Mouse (Mus musculus): ENCODE data around the gene Krtap17-1. TPM values are rescaled to one million over a fixed set of nuclear protein-coding genes. Genes with fewer than 3 reads are reported as not detected.

Gene Krtap17-1
- polyA plus RNA-seq, 1 experiment from 2014 or later: not detected

Other genes starting within 250 kb of the Krtap17-1 start
- gene Gm11595, start 221.1 kb downstream of the Krtap17-1 start, polyA plus RNA-seq (2014; fragmentation: Nextera tagmentation; extraction: Ambion mirVana): not detected in 2 replicates
- gene Krtap4-8, start 213.3 kb downstream of the Krtap17-1 start, polyA plus RNA-seq (2014; fragmentation: Nextera tagmentation; extraction: Ambion mirVana): not detected in 2 replicates
- gene Krtap4-9, start 208.8 kb downstream of the Krtap17-1 start, polyA plus RNA-seq (2014; fragmentation: Nextera tagmentation; extraction: Ambion mirVana): not detected in 2 replicates
- gene Gm11596, start 200.5 kb downstream of the Krtap17-1 start, polyA plus RNA-seq (2014; fragmentation: Nextera tagmentation; extraction: Ambion mirVana): not detected in 2 replicates
- not detected in 2 replicates for gene Gm11569, start 195.1 kb downstream of the Krtap17-1 start, polyA plus RNA-seq (2014; fragmentation: Nextera tagmentation; extraction: Ambion mirVana)
- not detected in 2 replicates for gene Gm11554, start 189.5 kb downstream of the Krtap17-1 start, polyA plus RNA-seq (2014; fragmentation: Nextera tagmentation; extraction: Ambion mirVana)
- not detected in 2 replicates for gene Krtap4-13, start 184.1 kb downstream of the Krtap17-1 start, polyA plus RNA-seq (2014; fragmentation: Nextera tagmentation; extraction: Ambion mirVana)
- not detected in 2 replicates for gene Gm11564, start 178.3 kb downstream of the Krtap17-1 start, polyA plus RNA-seq (2014; fragmentation: Nextera tagmentation; extraction: Ambion mirVana)
- not detected in 2 replicates for gene 2300003K06Rik, start 155.9 kb downstream of the Krtap17-1 start, polyA plus RNA-seq (2014; fragmentation: Nextera tagmentation; extraction: Ambion mirVana)
- not detected in 2 replicates for gene Krtap4-16, start 142.4 kb downstream of the Krtap17-1 start, polyA plus RNA-seq (2014; fragmentation: Nextera tagmentation; extraction: Ambion mirVana)
- not detected in 2 replicates for gene Gm11568, start 136.1 kb downstream of the Krtap17-1 start, polyA plus RNA-seq (2014; fragmentation: Nextera tagmentation; extraction: Ambion mirVana)
- gene Gm11559, start 129.5 kb downstream of the Krtap17-1 start, polyA plus RNA-seq (2014; fragmentation: Nextera tagmentation; extraction: Ambion mirVana): not detected in 2 replicates
- gene Krtap9-1, start 120.6 kb downstream of the Krtap17-1 start, polyA plus RNA-seq (2014; fragmentation: Nextera tagmentation; extraction: Ambion mirVana): not detected in 2 replicates
- gene Gm11567, start 114.8 kb downstream of the Krtap17-1 start, polyA plus RNA-seq (2014; fragmentation: Nextera tagmentation; extraction: Ambion mirVana): not detected in 2 replicates
- not detected in 2 replicates for gene Krtap31-1, start 86.1 kb downstream of the Krtap17-1 start, polyA plus RNA-seq (2014; fragmentation: Nextera tagmentation; extraction: Ambion mirVana)
- gene Gm11565, start 79.2 kb downstream of the Krtap17-1 start, polyA plus RNA-seq (2014; fragmentation: Nextera tagmentation; extraction: Ambion mirVana): not detected in 2 replicates
- not detected in 2 replicates for gene Krtap31-2, start 57.7 kb downstream of the Krtap17-1 start, polyA plus RNA-seq (2014; fragmentation: Nextera tagmentation; extraction: Ambion mirVana)
- not detected in 2 replicates for gene Krtap9-5, start 45.5 kb downstream of the Krtap17-1 start, polyA plus RNA-seq (2014; fragmentation: Nextera tagmentation; extraction: Ambion mirVana)
- not detected in 2 replicates for gene Krtap29-1, start 14.9 kb downstream of the Krtap17-1 start, polyA plus RNA-seq (2014; fragmentation: Nextera tagmentation; extraction: Ambion mirVana)
- gene Krtap16-1, start 7.4 kb downstream of the Krtap17-1 start, polyA plus RNA-seq (2014; fragmentation: Nextera tagmentation; extraction: Ambion mirVana): not detected in 2 replicates
- gene Krt33a, start 22.2 kb upstream of the Krtap17-1 start, polyA plus RNA-seq (2014; fragmentation: Nextera tagmentation; extraction: Ambion mirVana): not detected in 2 replicates
- not detected in 2 replicates for gene Krt33b, start 35.9 kb upstream of the Krtap17-1 start, polyA plus RNA-seq (2014; fragmentation: Nextera tagmentation; extraction: Ambion mirVana)
- not detected in 2 replicates for gene Krt34, start 47.6 kb upstream of the Krtap17-1 start, polyA plus RNA-seq (2014; fragmentation: Nextera tagmentation; extraction: Ambion mirVana)
- not detected in 2 replicates for gene Krt31, start 56.6 kb upstream of the Krtap17-1 start, polyA plus RNA-seq (2014; fragmentation: Nextera tagmentation; extraction: Ambion mirVana)
- not detected in 2 replicates for gene Krt32, start 94.2 kb upstream of the Krtap17-1 start, polyA plus RNA-seq (2014; fragmentation: Nextera tagmentation; extraction: Ambion mirVana)
- gene Krt35, start 102.2 kb upstream of the Krtap17-1 start, polyA plus RNA-seq (2014; fragmentation: Nextera tagmentation; extraction: Ambion mirVana): not detected in 2 replicates
- not detected in 2 replicates for gene Krt36, start 111.6 kb upstream of the Krtap17-1 start, polyA plus RNA-seq (2014; fragmentation: Nextera tagmentation; extraction: Ambion mirVana)
- gene Krt13, start 127.6 kb upstream of the Krtap17-1 start, polyA plus RNA-seq (2014; fragmentation: Nextera tagmentation; extraction: Ambion mirVana): not detected in 2 replicates
- 0.17 and 0.24 TPM in 2 replicates for gene Krt15, start 141.9 kb upstream of the Krtap17-1 start, polyA plus RNA-seq (2014; fragmentation: Nextera tagmentation; extraction: Ambion mirVana)
- gene Krt19, start 154.7 kb upstream of the Krtap17-1 start, polyA plus RNA-seq (2014; fragmentation: Nextera tagmentation; extraction: Ambion mirVana): 48.4 and 69.2 TPM in 2 replicates
- gene Krt9, start 199.3 kb upstream of the Krtap17-1 start, polyA plus RNA-seq (2014; fragmentation: Nextera tagmentation; extraction: Ambion mirVana): not detected in 2 replicates
- 1.4 and 1.7 TPM in 2 replicates for gene Krt14, start 213.6 kb upstream of the Krtap17-1 start, polyA plus RNA-seq (2014; fragmentation: Nextera tagmentation; extraction: Ambion mirVana)

Data from heart, embryonic 11.5 days (tissue).